Mouse (Mus musculus): ENCODE results near the gene Olfr1353. TPM values are rescaled to one million over a fixed set of nuclear protein-coding genes. Genes with fewer than 3 reads are reported as not detected.
"Not testable (repeated sequence)": the region's sequence is repeated elsewhere in the genome, so short reads cannot be mapped to it uniquely, and the experiment has no call there.

Olfr1353 gene
- polyA plus RNA-seq (2012; fragmentation: generic; extraction: Trizol) = not detected

DNA sequence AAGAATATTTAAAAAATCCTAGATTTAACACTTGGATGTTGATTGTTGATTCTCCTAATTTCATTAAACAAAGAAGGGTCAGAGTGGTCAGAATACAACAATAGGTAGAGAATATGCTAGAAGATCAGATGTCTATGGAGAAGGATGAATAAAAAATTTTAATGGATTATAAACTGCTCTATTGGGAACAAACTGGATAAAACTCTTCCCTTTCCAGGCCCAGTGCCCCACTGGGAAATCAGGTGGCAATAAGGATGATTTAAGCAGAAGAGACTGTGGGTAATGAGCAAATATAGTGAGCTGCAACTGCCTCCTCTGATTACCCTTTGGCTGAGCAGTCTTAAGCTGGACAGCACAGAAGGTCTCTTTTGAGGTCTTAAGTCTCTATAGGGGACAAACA is at the start of gene Olfr1353:
Gene Olfr1353 (plus strand): TSS at position 301 of the 400 bp plus-strand sequence.
- H3K4me2 ChIP-seq (ENCODE audit: low read depth); H3K27me3 ChIP-seq (ENCODE audit: control insufficient read depth, insufficient read depth, insufficient read length); H3ac ChIP-seq (ENCODE audit: control insufficient read depth, insufficient read length); H3K79me2 ChIP-seq (ENCODE audit: control insufficient read depth, insufficient read depth); H3K4me3 ChIP-seq; H3K36me3 ChIP-seq (ENCODE audit: control insufficient read depth, insufficient read depth): not testable (repeated sequence)

DNA sequence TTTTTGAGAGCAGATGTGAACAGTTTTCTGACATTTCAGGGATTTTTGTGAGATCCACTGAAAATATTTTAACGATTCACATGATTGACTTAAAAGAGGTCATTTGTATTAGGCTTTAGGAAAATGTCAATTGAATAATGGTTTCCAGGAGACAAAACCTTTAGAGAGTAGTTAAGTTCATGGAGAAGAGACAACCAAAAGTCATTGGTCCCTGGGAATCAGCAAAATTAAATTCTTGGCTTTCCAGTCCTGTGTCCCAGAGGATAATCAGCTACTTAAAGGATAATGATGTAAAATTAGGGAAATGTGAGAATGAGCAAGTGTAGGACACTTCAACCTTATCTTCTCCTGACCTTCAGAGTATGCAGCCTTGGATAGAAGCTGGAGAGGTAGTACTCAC is 12.8 kb upstream of the Olfr1353 start, which contains the start of gene Olfr8:
Gene Olfr8 (plus strand): TSS at position 301 of the 400 bp plus-strand sequence.
- H3K36me3 ChIP-seq (ENCODE audit: control insufficient read depth, insufficient read depth); H3K4me3 ChIP-seq; H3K4me2 ChIP-seq (ENCODE audit: low read depth); H3K79me2 ChIP-seq (ENCODE audit: control insufficient read depth, insufficient read depth); H3K27me3 ChIP-seq (ENCODE audit: control insufficient read depth, insufficient read depth, insufficient read length); H3ac ChIP-seq (ENCODE audit: control insufficient read depth, insufficient read length): not testable (repeated sequence)

DNA sequence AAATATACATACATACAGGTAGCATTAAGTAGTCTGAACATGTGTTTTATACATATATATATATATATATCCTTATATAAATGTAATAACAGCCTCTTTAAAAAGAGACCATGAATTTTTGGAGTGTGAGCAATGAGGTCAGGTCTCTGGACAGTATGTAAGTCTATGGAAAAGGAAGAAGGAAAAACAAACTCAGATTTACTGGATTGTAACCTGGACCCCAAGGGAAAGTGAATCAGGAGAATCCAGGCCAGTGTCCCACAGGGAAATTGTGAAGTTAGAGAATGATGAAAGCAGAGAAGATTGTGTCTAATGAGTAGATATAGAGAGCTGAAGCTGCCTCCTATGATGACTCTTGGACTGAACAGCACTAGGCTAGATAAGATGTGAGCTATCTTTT is 17.6 kb downstream of the Olfr1353 start, which contains the start of gene Olfr1352:
Gene Olfr1352 (plus strand): TSS at position 301 of the 400 bp plus-strand sequence.
- Histone ChIP-seq H3ac (ENCODE audit: control insufficient read depth, insufficient read length) (no peak within 1 kb of the TSS), H3K36me3 (ENCODE audit: control insufficient read depth, insufficient read depth) (no peaks in the 10 kb centered on the region), H3K4me2 (ENCODE audit: low read depth) (no peak within 1 kb of the TSS), H3K27me3 (ENCODE audit: control insufficient read depth, insufficient read depth, insufficient read length) (no peaks in the 10 kb centered on the region), H3K79me2 (ENCODE audit: control insufficient read depth, insufficient read depth) (no peaks in the 10 kb centered on the region), H3K4me3 (no peak within 1 kb of the TSS)
- TF ChIP-seq MYOD1 (IDR thresholded peaks at IDR 0.05; ENCODE audit: control insufficient read depth in 1 of 3, insufficient read length in 2 of 3, low read depth in 2 of 3) (no peak), MAX (IDR thresholded peaks at IDR 0.05; ENCODE audit: low read depth) (no peak), SRF (IDR thresholded peaks at IDR 0.05; ENCODE audit: control insufficient read depth, insufficient read length, low read depth) (no peak), TCF3 (IDR thresholded peaks at IDR 0.05; ENCODE audit: insufficient read length, low read depth) (no peak)

GRCm38 (mm10) chr10:79012172-79012571 is 49.1 kb downstream of the Olfr1353 start, which contains the start of gene Olfr1351:
Gene Olfr1351 (plus strand): TSS chr10:79012472.
- no peak within 1 kb of the TSS for H3K4me3 ChIP-seq
- no peaks in the 10 kb centered on the region for H3K79me2 ChIP-seq (ENCODE audit: control insufficient read depth, insufficient read depth)
- H3K27me3 ChIP-seq (ENCODE audit: control insufficient read depth, insufficient read depth, insufficient read length) = no peaks in the 10 kb centered on the region
- no peak for TF ChIP-seq CEBPB (IDR thresholded peaks at IDR 0.05; ENCODE audit: insufficient read depth, poor library complexity, severe bottlenecking)
- TF ChIP-seq TCF3 (IDR thresholded peaks at IDR 0.05; ENCODE audit: insufficient read length, low read depth) = no peak
- TF ChIP-seq POLR2A (IDR thresholded peaks at IDR 0.05; ENCODE audit: insufficient read length, low read depth) = no peak
- no peak for TF ChIP-seq USF1 (IDR thresholded peaks at IDR 0.05; ENCODE audit: low read depth)
- no peak for TF ChIP-seq MAX (IDR thresholded peaks at IDR 0.05; ENCODE audit: low read depth)
- TF ChIP-seq REST (IDR thresholded peaks at IDR 0.05; ENCODE audit: insufficient read depth, insufficient read length) = no peak
- TF ChIP-seq E2F4 (IDR thresholded peaks at IDR 0.05; ENCODE audit: insufficient read depth) = no peak
- no peak for TF ChIP-seq POLR2AphosphoS2 (IDR thresholded peaks at IDR 0.05; ENCODE audit: insufficient read length, low read depth)
- no peak for TF ChIP-seq MYOD1 (IDR thresholded peaks at IDR 0.05; ENCODE audit: control insufficient read depth in 1 of 3, insufficient read length in 2 of 3, low read depth in 2 of 3)
- TF ChIP-seq MYOG (IDR thresholded peaks at IDR 0.05; ENCODE audit: control insufficient read depth in 1 of 3, insufficient read depth in 1 of 3, insufficient read length in 2 of 3, low read depth in 2 of 3) = no peak
- TF ChIP-seq SRF (IDR thresholded peaks at IDR 0.05; ENCODE audit: control insufficient read depth, insufficient read length, low read depth) = no peak
- TF ChIP-seq TCF12 (IDR thresholded peaks at IDR 0.05; ENCODE audit: insufficient read depth, poor library complexity, severe bottlenecking) = no peak
- no peak within 1 kb of the TSS for H3ac ChIP-seq (ENCODE audit: control insufficient read depth, insufficient read length)
- H3K36me3 ChIP-seq (ENCODE audit: control insufficient read depth, insufficient read depth) = no peaks in the 10 kb centered on the region
- H3K4me2 ChIP-seq (ENCODE audit: low read depth) = no peak within 1 kb of the TSS

Other genes starting within 250 kb of the Olfr1353 start
- gene Casp14, start 245.0 kb upstream of the Olfr1353 start, polyA plus RNA-seq (2012; fragmentation: generic; extraction: Trizol) = not detected
- gene Ccdc105, start 210.2 kb upstream of the Olfr1353 start, polyA plus RNA-seq (2012; fragmentation: generic; extraction: Trizol) = not detected
- 0.05 TPM for gene Slc1a6, start 182.8 kb upstream of the Olfr1353 start, polyA plus RNA-seq (2012; fragmentation: generic; extraction: Trizol)
- not detected for gene Olfr1356, start 111.1 kb upstream of the Olfr1353 start, polyA plus RNA-seq (2012; fragmentation: generic; extraction: Trizol)
- gene Olfr1355, start 87.8 kb upstream of the Olfr1353 start, polyA plus RNA-seq (2012; fragmentation: generic; extraction: Trizol) = not detected
- not detected for gene Olfr1354, start 50.1 kb upstream of the Olfr1353 start, polyA plus RNA-seq (2012; fragmentation: generic; extraction: Trizol)
- not detected for gene Olfr8, start 12.7 kb upstream of the Olfr1353 start, polyA plus RNA-seq (2012; fragmentation: generic; extraction: Trizol)
- not detected for gene Olfr1352, start 17.7 kb downstream of the Olfr1353 start, polyA plus RNA-seq (2012; fragmentation: generic; extraction: Trizol)
- gene Olfr1351, start 49.2 kb downstream of the Olfr1353 start, polyA plus RNA-seq (2012; fragmentation: generic; extraction: Trizol) = not detected
- not detected for gene Olfr57, start 65.4 kb downstream of the Olfr1353 start, polyA plus RNA-seq (2012; fragmentation: generic; extraction: Trizol)
- 3.0 TPM for gene 2610008E11Rik, start 134.3 kb downstream of the Olfr1353 start, polyA plus RNA-seq (2012; fragmentation: generic; extraction: Trizol)
- gene Vmn2r80, start 185.5 kb downstream of the Olfr1353 start, polyA plus RNA-seq (2012; fragmentation: generic; extraction: Trizol) = not detected